Mouse (Mus musculus): ENCODE data around the gene 2310057N15Rik. TPM values are rescaled to one million over a fixed set of nuclear protein-coding genes. Genes with fewer than 3 reads are reported as not detected.

2310057N15Rik gene
- polyA plus RNA-seq, 1 experiment from 2014 or later = not detected

Other genes starting within 250 kb of the 2310057N15Rik start
- gene Cldn8, start 211.0 kb downstream of the 2310057N15Rik start, polyA plus RNA-seq (2015; fragmentation: Nextera tagmentation; extraction: Ambion mirVana) = 0.06 TPM in 1 of 2 replicates, not detected in the other
- gene Krtap24-1, start 161.9 kb downstream of the 2310057N15Rik start, polyA plus RNA-seq (2015; fragmentation: Nextera tagmentation; extraction: Ambion mirVana) = not detected in 2 replicates
- gene 2310079G19Rik, start 146.5 kb downstream of the 2310057N15Rik start, polyA plus RNA-seq (2015; fragmentation: Nextera tagmentation; extraction: Ambion mirVana) = not detected in 2 replicates
- gene Krtap26-1, start 126.4 kb downstream of the 2310057N15Rik start, polyA plus RNA-seq (2015; fragmentation: Nextera tagmentation; extraction: Ambion mirVana) = not detected in 2 replicates
- not detected in 2 replicates for gene Krtap27-1, start 102.5 kb downstream of the 2310057N15Rik start, polyA plus RNA-seq (2015; fragmentation: Nextera tagmentation; extraction: Ambion mirVana)
- gene 2310061N02Rik, start 66.2 kb downstream of the 2310057N15Rik start, polyA plus RNA-seq (2015; fragmentation: Nextera tagmentation; extraction: Ambion mirVana) = not detected in 2 replicates
- gene Krtap13-1, start 45.3 kb downstream of the 2310057N15Rik start, polyA plus RNA-seq (2015; fragmentation: Nextera tagmentation; extraction: Ambion mirVana) = not detected in 2 replicates
- not detected in 2 replicates for gene Krtap13, start 22.6 kb downstream of the 2310057N15Rik start, polyA plus RNA-seq (2015; fragmentation: Nextera tagmentation; extraction: Ambion mirVana)
- not detected in 2 replicates for gene 2310034C09Rik, start 15.4 kb downstream of the 2310057N15Rik start, polyA plus RNA-seq (2015; fragmentation: Nextera tagmentation; extraction: Ambion mirVana)
- gene Gm5965, start 3.7 kb upstream of the 2310057N15Rik start, polyA plus RNA-seq (2015; fragmentation: Nextera tagmentation; extraction: Ambion mirVana) = not detected in 2 replicates
- gene Gm20741, start 38.0 kb upstream of the 2310057N15Rik start, polyA plus RNA-seq (2015; fragmentation: Nextera tagmentation; extraction: Ambion mirVana) = not detected in 2 replicates
- not detected in 2 replicates for gene Krtap15, start 46.0 kb upstream of the 2310057N15Rik start, polyA plus RNA-seq (2015; fragmentation: Nextera tagmentation; extraction: Ambion mirVana)
- gene Krtap14, start 51.9 kb upstream of the 2310057N15Rik start, polyA plus RNA-seq (2015; fragmentation: Nextera tagmentation; extraction: Ambion mirVana) = not detected in 2 replicates
- gene Krtap19-1, start 95.2 kb upstream of the 2310057N15Rik start, polyA plus RNA-seq (2015; fragmentation: Nextera tagmentation; extraction: Ambion mirVana) = not detected in 2 replicates
- gene Krtap19-2, start 100.1 kb upstream of the 2310057N15Rik start, polyA plus RNA-seq (2015; fragmentation: Nextera tagmentation; extraction: Ambion mirVana) = not detected in 2 replicates
- gene Krtap19-3, start 103.8 kb upstream of the 2310057N15Rik start, polyA plus RNA-seq (2015; fragmentation: Nextera tagmentation; extraction: Ambion mirVana) = not detected in 2 replicates
- not detected in 2 replicates for gene Krtap19-4, start 110.9 kb upstream of the 2310057N15Rik start, polyA plus RNA-seq (2015; fragmentation: Nextera tagmentation; extraction: Ambion mirVana)
- gene Krtap19-5, start 122.3 kb upstream of the 2310057N15Rik start, polyA plus RNA-seq (2015; fragmentation: Nextera tagmentation; extraction: Ambion mirVana) = not detected in 2 replicates
- gene Krtap19-9b, start 158.1 kb upstream of the 2310057N15Rik start, polyA plus RNA-seq (2015; fragmentation: Nextera tagmentation; extraction: Ambion mirVana) = not detected in 2 replicates
- not detected in 2 replicates for gene Krtap16-3, start 188.7 kb upstream of the 2310057N15Rik start, polyA plus RNA-seq (2015; fragmentation: Nextera tagmentation; extraction: Ambion mirVana)
- not detected in 2 replicates for gene Krtap22-2, start 236.6 kb upstream of the 2310057N15Rik start, polyA plus RNA-seq (2015; fragmentation: Nextera tagmentation; extraction: Ambion mirVana)
- gene Gm10229, start 241.1 kb upstream of the 2310057N15Rik start, polyA plus RNA-seq (2015; fragmentation: Nextera tagmentation; extraction: Ambion mirVana) = not detected in 2 replicates

All from liver, embryonic 13.5 days (tissue).